Mouse (Mus musculus) liver, embryonic 13.5 days (tissue): ENCODE measurements around the gene Cdk14. TPM values are rescaled to one million over a fixed set of nuclear protein-coding genes. Genes with fewer than 3 reads are reported as not detected.
"Not testable (repeated sequence)": the region's sequence is repeated elsewhere in the genome, so short reads cannot be mapped to it uniquely, and the experiment has no call there.

ENCODE experiments used
- ATAC-seq: fragments of 200-750 bp; cut with Nextera tagmentation; 2 replicates; pipeline ENCODE4 v1.8.0; 2017; ENCODE audit warnings: low read depth, mild to moderate bottlenecking, moderate number of reproducible peaks, moderate library complexity
- DNase-seq: peaks from one replicate; pipeline ENCODE4 v3.0.0; 2022
- H3K27ac ChIP-seq: fragments of 300-500 bp; sonication (generic); 2 replicates; pipeline ENCODE4 v1.5.1; 2015; ENCODE audit warnings: moderate library complexity, mild to moderate bottlenecking, inconsistent platforms
- H3K27me3 ChIP-seq: fragments of 300-500 bp; sonication (generic); 2 replicates; pipeline ENCODE4 v1.6.1; 2015; ENCODE audit warnings: mild to moderate bottlenecking, inconsistent platforms
- H3K36me3 ChIP-seq: fragments of 300-500 bp; sonication (generic); 2 replicates; pipeline ENCODE4 v1.6.1; 2015; ENCODE audit warnings: mild to moderate bottlenecking, inconsistent platforms
- H3K4me1 ChIP-seq: fragments of 300-500 bp; sonication (generic); replicated peaks from 2 replicates; pipeline ENCODE4 v1.6.1; 2015; ENCODE audit warnings: inconsistent platforms
- H3K4me2 ChIP-seq: fragments of 300-500 bp; sonication (generic); 2 replicates; pipeline ENCODE4 v1.6.1; 2015; ENCODE audit warnings: inconsistent platforms, mild to moderate bottlenecking, moderate library complexity
- H3K4me3 ChIP-seq: fragments of 300-500 bp; sonication (generic); replicated peaks from 2 replicates; pipeline ENCODE4 v1.5.1; 2015; ENCODE audit warnings: mild to moderate bottlenecking, inconsistent platforms
- H3K9ac ChIP-seq: fragments of 300-500 bp; sonication (generic); 2 replicates; pipeline ENCODE4 v1.6.1; 2015; ENCODE audit warnings: mild to moderate bottlenecking, inconsistent platforms
- H3K9me3 ChIP-seq: fragments of 300-500 bp; sonication (generic); replicated peaks from 2 replicates; pipeline ENCODE4 v1.6.1; 2016; ENCODE audit warnings: inconsistent platforms
- WGBS: fragments of 180-500 bp; shearing (Covaris S2); methylation state at CpG from one replicate; pipeline ENCODE4 v1.1.7; 2015; ENCODE audit not compliant: insufficient replicate concordance; 5-methylcytosine and 5-hydroxymethylcytosine counted together
- polyA plus RNA-seq: library from polyadenylated mRNA; unstranded; fragments of >200 nt; fragmentation: Nextera tagmentation; extraction: Ambion mirVana; gene quantifications from 2 replicates; pipeline ENCODE4 v1.2.1, GENCODE M21; 2015

Gene Cdk14
- polyA plus RNA-seq, 1 experiment from 2014 or later: 1.4 TPM

- no peaks in the 10 kb centered on the region for H3K9me3 ChIP-seq
- DNase-seq (no peak), ATAC-seq (no peak)
- no peaks in the 10 kb centered on the region for H3K36me3 ChIP-seq
- no peaks in the 10 kb centered on the region for H3K27me3 ChIP-seq
- WGBS: 60% methylated on average over 11 of the region's 11 CpGs
- H3K27ac ChIP-seq: no peak overlapping the region
- no peak overlapping the region for H3K4me2 ChIP-seq
- H3K9ac ChIP-seq: no peak overlapping the region
- no peak overlapping the region for H3K4me3 ChIP-seq
- 0 out of 2 replicates have a peak, but pooled peaks cover 6% of the 10 kb centered on the region for H3K4me1 ChIP-seq
These were observed 77.5 kb downstream of the Cdk14 start for GRCm38 (mm10) chr5:5342410-5343137.

GRCm38 (mm10) chr5:5341611-5342010 lies 78.5 kb downstream of the Cdk14 start:
- Histone ChIP-seq H3K9ac (no peak overlapping the region), H3K27me3 (no peaks in the 10 kb centered on the region), H3K27ac (no peak overlapping the region), H3K36me3 (no peaks in the 10 kb centered on the region), H3K4me3 (no peak overlapping the region), H3K4me1 (0 out of 2 replicates have a peak, but pooled peaks cover 6% of the 10 kb centered on the region), H3K4me2 (no peak overlapping the region), H3K9me3 (no peaks in the 10 kb centered on the region)
- no peak for ATAC-seq
- no peak for DNase-seq
- 61% methylated on average over 8 of the region's 8 CpGs for WGBS

- Histone ChIP-seq H3K9me3 (no peaks in the 10 kb centered on the region), H3K4me3 (no peak overlapping the region), H3K4me1 (no peaks in the 10 kb centered on the region), H3K36me3 (no peaks in the 10 kb centered on the region), H3K4me2 (no peak overlapping the region), H3K27me3 (no peaks in the 10 kb centered on the region), H3K9ac (no peak overlapping the region), H3K27ac (no peak overlapping the region)
- ATAC-seq: no peak
- 50% methylated on average over 8 of the region's 8 CpGs for WGBS
- no peak for DNase-seq
These were observed 86.2 kb downstream of the Cdk14 start for GRCm38 (mm10) chr5:5333916-5334315.

DNA sequence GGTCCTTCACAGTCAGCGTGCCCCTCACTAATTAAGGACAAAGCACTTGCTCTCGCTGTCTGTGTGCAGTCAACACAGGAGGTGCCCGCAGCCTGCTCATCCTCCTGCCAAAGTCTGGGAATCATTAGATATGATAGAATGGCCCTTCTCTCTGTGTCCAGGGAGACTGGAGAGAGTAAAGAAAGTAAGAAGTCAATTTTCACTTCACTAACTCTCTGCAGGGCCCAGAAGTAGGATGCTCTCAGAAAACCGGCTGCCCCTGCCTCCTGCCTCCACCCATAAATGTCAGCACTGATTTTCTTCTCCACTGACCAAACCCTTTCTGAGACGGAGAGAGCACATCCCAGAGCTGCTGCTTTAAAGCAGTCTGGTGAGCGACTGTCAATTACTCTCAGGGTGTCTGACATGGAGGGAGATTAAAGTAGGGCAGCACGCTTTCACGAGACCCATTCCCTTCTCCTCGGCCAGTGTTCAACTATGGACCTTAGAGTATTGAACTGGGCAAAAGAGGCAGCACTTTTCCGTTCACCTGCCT lies 89.1 kb downstream of the Cdk14 start:
- Histone ChIP-seq H3K4me2 (no peak overlapping the region), H3K36me3 (no peaks in the 10 kb centered on the region), H3K9ac (no peak overlapping the region), H3K27me3 (no peaks in the 10 kb centered on the region), H3K27ac (no peak overlapping the region), H3K4me1 (peaks cover 5% of the 10 kb centered on the region), H3K4me3 (no peak overlapping the region), H3K9me3 (no peaks in the 10 kb centered on the region)
- 71% methylated on average over 10 of the region's 10 CpGs for WGBS
- ATAC-seq (no peak), DNase-seq (no peak)

DNA sequence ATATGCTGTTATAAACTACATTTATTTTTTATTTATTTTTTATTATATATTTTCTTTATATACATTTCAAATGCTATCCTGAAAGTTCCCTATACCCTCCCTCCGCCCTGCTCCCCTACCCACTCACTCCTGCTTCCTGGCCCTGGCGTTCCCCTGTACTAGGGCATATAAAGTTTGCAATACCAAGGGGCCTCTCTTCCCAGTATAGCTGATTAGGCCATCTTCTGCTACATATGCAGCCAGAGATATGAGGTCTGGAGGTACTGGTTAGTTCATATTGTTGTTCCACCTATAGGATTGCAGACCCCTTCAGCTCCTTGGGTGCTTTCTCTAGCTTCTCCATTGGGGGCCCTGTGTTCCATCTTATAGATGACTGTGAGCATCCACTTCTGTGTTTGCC lies 91.1 kb downstream of the Cdk14 start:
- not testable (repeated sequence) for H3K4me2 ChIP-seq, H3K4me3 ChIP-seq, H3K9ac ChIP-seq, DNase-seq, H3K4me1 ChIP-seq, H3K27me3 ChIP-seq, H3K27ac ChIP-seq, H3K36me3 ChIP-seq, H3K9me3 ChIP-seq
- WGBS: 25% methylated on average over 2 of the region's 2 CpGs
- ATAC-seq: peak; percentile 77

DNA sequence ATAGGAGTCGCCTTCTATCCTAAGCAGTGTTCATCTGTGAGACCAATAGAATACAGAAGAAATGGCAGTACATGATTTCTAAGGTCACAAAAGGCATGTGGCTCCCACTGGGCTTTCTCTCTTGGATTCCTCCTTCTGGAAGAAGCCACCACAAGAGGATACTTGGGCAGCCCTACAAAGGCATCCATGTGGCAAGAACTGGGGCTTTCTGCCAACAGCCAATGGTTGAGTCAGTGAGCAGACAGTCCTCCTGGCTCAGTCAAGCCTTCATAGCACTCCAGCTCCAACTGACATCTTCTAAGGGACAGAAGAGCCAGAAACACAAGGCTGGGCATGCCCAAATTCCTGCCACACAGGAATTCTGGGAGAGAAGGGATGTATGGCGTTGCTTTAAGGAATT lies 93.4 kb downstream of the Cdk14 start:
- no peak overlapping the region for H3K9ac ChIP-seq
- DNase-seq (no peak), ATAC-seq (no peak)
- no peaks in the 10 kb centered on the region for H3K36me3 ChIP-seq
- 64% methylated on average over 2 of the region's 2 CpGs for WGBS
- no peak overlapping the region for H3K27ac ChIP-seq
- no peak overlapping the region for H3K4me2 ChIP-seq
- no peaks in the 10 kb centered on the region for H3K27me3 ChIP-seq
- H3K4me3 ChIP-seq: no peak overlapping the region
- no peaks in the 10 kb centered on the region for H3K9me3 ChIP-seq
- peaks cover 5% of the 10 kb centered on the region for H3K4me1 ChIP-seq

- 77% methylated on average over 8 of the region's 8 CpGs for WGBS
- H3K9ac ChIP-seq: no peak overlapping the region
- H3K9me3 ChIP-seq: no peaks in the 10 kb centered on the region
- no peaks in the 10 kb centered on the region for H3K27me3 ChIP-seq
- H3K4me3 ChIP-seq: no peak overlapping the region
- H3K36me3 ChIP-seq: no peaks in the 10 kb centered on the region
- ATAC-seq (no peak), DNase-seq (no peak)
- H3K4me2 ChIP-seq: no peak overlapping the region
- H3K4me1 ChIP-seq: peaks cover 6% of the 10 kb centered on the region
- H3K27ac ChIP-seq: no peak overlapping the region
These were observed 97.4 kb downstream of the Cdk14 start for GRCm38 (mm10) chr5:5322699-5323098.

- Histone ChIP-seq H3K27ac (no peak overlapping the region; the same call in 1 of the 2 replicates), H3K4me1 (peaks cover 5% of the 10 kb centered on the region; the same call in 1 of the 2 replicates), H3K4me2 (peak overlapping the region; percentile 17; the same call in 1 of the 2 replicates), H3K36me3 (no peaks in the 10 kb centered on the region), H3K9ac (no peak overlapping the region), H3K27me3 (no peaks in the 10 kb centered on the region), H3K9me3 (no peaks in the 10 kb centered on the region), H3K4me3 (no peak overlapping the region)
- no peak for DNase-seq
- ATAC-seq: no peak
- WGBS: 44% methylated on average over 2 of the region's 2 CpGs
These were observed 99.5 kb downstream of the Cdk14 start for GRCm38 (mm10) chr5:5320506-5321181.

DNA sequence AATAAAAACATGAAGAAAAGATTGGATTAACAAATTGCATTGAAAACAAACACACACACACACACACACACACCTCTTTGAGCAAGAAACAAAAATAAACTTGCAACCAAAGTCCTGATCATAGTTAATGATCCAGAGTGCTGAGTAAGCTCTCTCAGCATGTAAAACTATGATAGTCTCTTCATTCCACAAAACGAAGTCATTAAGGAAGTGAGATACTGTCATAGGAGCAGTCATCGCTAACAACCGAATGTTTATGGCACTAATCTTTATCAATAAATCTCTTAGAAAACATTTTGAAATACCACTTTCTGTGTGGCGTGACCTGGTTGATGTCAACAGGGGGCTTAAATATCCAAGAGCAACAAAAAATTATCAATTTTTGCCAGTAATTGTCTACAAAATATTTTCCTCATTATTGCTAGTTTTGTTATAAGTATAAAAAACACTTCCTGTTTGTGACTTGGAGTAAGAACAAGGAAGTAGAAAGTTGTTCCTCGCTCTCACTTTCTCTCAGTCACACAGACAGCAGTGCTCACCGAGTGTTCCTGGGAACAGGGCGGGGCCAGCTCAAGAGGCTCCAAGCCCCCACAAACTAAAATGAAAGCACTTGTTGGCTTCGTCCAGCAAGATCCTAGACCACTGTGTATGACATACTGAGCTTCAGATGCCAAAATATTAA lies 100.1 kb downstream of the Cdk14 start:
- H3K4me3 ChIP-seq: no peak overlapping the region
- no peak for DNase-seq
- 38% methylated on average over 8 of the region's 8 CpGs for WGBS
- no peak overlapping the region for H3K27ac ChIP-seq
- H3K4me2 ChIP-seq: peak overlapping the region; percentile 17; the same call in 1 of the 2 replicates
- no peaks in the 10 kb centered on the region for H3K27me3 ChIP-seq
- no peak overlapping the region for H3K9ac ChIP-seq
- no peaks in the 10 kb centered on the region for H3K9me3 ChIP-seq
- no peaks in the 10 kb centered on the region for H3K36me3 ChIP-seq
- no peak for ATAC-seq
- peaks cover 5% of the 10 kb centered on the region; the same call in 1 of the 2 replicates for H3K4me1 ChIP-seq

DNA sequence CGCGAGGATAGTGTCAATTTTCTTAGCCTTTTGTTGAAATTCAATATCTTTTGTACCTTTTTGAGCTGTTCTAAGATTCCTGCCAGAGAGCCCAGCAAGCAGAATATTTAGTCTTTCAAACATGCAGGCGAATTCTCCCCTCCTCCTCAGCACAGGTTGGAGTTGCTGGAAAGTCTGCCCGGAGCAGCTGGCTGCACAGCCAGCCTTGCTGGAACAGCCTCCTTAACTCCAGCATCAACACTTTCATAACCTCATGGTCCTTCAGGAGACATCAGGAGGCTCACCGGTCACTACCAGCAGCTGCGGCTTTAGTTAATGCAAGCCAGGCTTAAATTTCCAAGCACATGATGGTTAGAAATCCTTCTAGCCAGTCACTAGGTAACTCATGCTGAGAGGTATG lies 105.8 kb downstream of the Cdk14 start:
- ATAC-seq: no peak
- Histone ChIP-seq H3K4me2 (no peak overlapping the region), H3K36me3 (no peaks in the 10 kb centered on the region), H3K9me3 (no peaks in the 10 kb centered on the region), H3K27me3 (no peaks in the 10 kb centered on the region), H3K4me1 (no peaks in the 10 kb centered on the region), H3K27ac (no peak overlapping the region), H3K9ac (no peak overlapping the region), H3K4me3 (no peak overlapping the region)
- DNase-seq: no peak
- WGBS: 72% methylated on average over 6 of the region's 6 CpGs

- no peak overlapping the region for H3K4me3 ChIP-seq
- no peak overlapping the region for H3K27ac ChIP-seq
- ATAC-seq (no peak), DNase-seq (no peak)
- H3K9me3 ChIP-seq: no peaks in the 10 kb centered on the region
- WGBS: 68% methylated on average over 9 of the region's 9 CpGs
- no peaks in the 10 kb centered on the region for H3K36me3 ChIP-seq
- H3K4me1 ChIP-seq: no peaks in the 10 kb centered on the region
- H3K9ac ChIP-seq: no peak overlapping the region
- H3K4me2 ChIP-seq: no peak overlapping the region
- no peaks in the 10 kb centered on the region for H3K27me3 ChIP-seq
These were observed 106.8 kb downstream of the Cdk14 start for GRCm38 (mm10) chr5:5313195-5313760.
